Mouse (Mus musculus): ENCODE data around the gene Rbm20. TPM values are rescaled to one million over a fixed set of nuclear protein-coding genes. Genes with fewer than 3 reads are reported as not detected.
A peak's percentile ranks its signal among the peaks of the same experiment; 100 is the strongest.

The Rbm20 gene
- total and polyA plus RNA-seq, 2 experiments from 2014 or later = 0.86 to 1.9 TPM

GRCm38 (mm10) chr19:53668821-53669220 is 8.3 kb upstream of the Rbm20 start:
- ATAC-seq = no peak
- no peak for DNase-seq (ENCODE audit: low spot score)
- Histone ChIP-seq H3K9ac (replicated peaks; ENCODE audit: low read length) (no peak overlapping the region), H3K4me3 (ENCODE audit: low read length) (no peak overlapping the region), H3K4me2 (ENCODE audit: low read depth, low read length) (no peak overlapping the region), H3K27ac (no peak overlapping the region), H3K4me1 (ENCODE audit: insufficient read depth, low read length) (no peaks in the 10 kb centered on the region), H3K27me3 (ENCODE audit: insufficient read depth, low read length) (0 out of 2 replicates have a peak, but pooled peaks cover 5% of the 10 kb centered on the region), H3K9me3 (ENCODE audit: low read length) (no peaks in the 10 kb centered on the region), H3K36me3 (ENCODE audit: insufficient read depth, low read length) (no peaks in the 10 kb centered on the region)
- TF ChIP-seq CTCF (IDR thresholded peaks at IDR 0.05; ENCODE audit: low read depth) = no peak
- 89% methylated on average over 7 of the region's 7 CpGs for WGBS

- no peak for DNase-seq (ENCODE audit: low spot score)
- H3K4me1 ChIP-seq (ENCODE audit: insufficient read depth, low read length) = no peaks in the 10 kb centered on the region
- H3K27me3 ChIP-seq (ENCODE audit: insufficient read depth, low read length) = peaks cover 10% of the 10 kb centered on the region; the same call in 1 of the 2 replicates
- no peak overlapping the region for H3K4me2 ChIP-seq (ENCODE audit: low read depth, low read length)
- peak; percentile 35; the same call in 1 of the 2 replicates for ATAC-seq
- no peak overlapping the region for H3K4me3 ChIP-seq (ENCODE audit: low read length)
- no peak overlapping the region for H3K27ac ChIP-seq
- WGBS = 51% methylated on average over 12 of the region's 12 CpGs
- no peaks in the 10 kb centered on the region for H3K9me3 ChIP-seq (ENCODE audit: low read length)
- no peak for TF ChIP-seq CTCF (IDR thresholded peaks at IDR 0.05; ENCODE audit: low read depth)
- H3K36me3 ChIP-seq (ENCODE audit: insufficient read depth, low read length) = no peaks in the 10 kb centered on the region
- H3K9ac ChIP-seq (replicated peaks; ENCODE audit: low read length) = no peak overlapping the region
Measured at GRCm38 (mm10) chr19:53670625-53671141, 6.4 kb upstream of the Rbm20 start.

- ATAC-seq = no peak
- DNase-seq (ENCODE audit: low spot score) = no peak
- no peak overlapping the region for H3K9ac ChIP-seq (replicated peaks; ENCODE audit: low read length)
- no peak overlapping the region for H3K4me3 ChIP-seq (ENCODE audit: low read length)
- H3K4me1 ChIP-seq (ENCODE audit: insufficient read depth, low read length) = no peaks in the 10 kb centered on the region
- no peak overlapping the region for H3K27ac ChIP-seq
- H3K27me3 ChIP-seq (ENCODE audit: insufficient read depth, low read length) = peaks cover 10% of the 10 kb centered on the region; the same call in 1 of the 2 replicates
- no peak overlapping the region for H3K4me2 ChIP-seq (ENCODE audit: low read depth, low read length)
- no peaks in the 10 kb centered on the region for H3K36me3 ChIP-seq (ENCODE audit: insufficient read depth, low read length)
- no peak for TF ChIP-seq CTCF (IDR thresholded peaks at IDR 0.05; ENCODE audit: low read depth)
- no peaks in the 10 kb centered on the region for H3K9me3 ChIP-seq (ENCODE audit: low read length)
- WGBS = 52% methylated on average over 3 of the region's 3 CpGs
Measured at GRCm38 (mm10) chr19:53671432-53671831, 5.7 kb upstream of the Rbm20 start.

GRCm38 (mm10) chr19:53674131-53674925 is 2.8 kb upstream of the Rbm20 start:
- H3K9ac ChIP-seq (replicated peaks; ENCODE audit: low read length) = no peak overlapping the region
- 46% methylated on average over 9 of the region's 9 CpGs for WGBS

GRCm38 (mm10) chr19:53676228-53676627 is 878 bp upstream of the Rbm20 start:
- TF ChIP-seq CTCF (IDR thresholded peaks at IDR 0.05; ENCODE audit: low read depth) = no peak
- DNase-seq (ENCODE audit: low spot score) (no peak), ATAC-seq (no peak)
- Histone ChIP-seq H3K36me3 (ENCODE audit: insufficient read depth, low read length) (no peaks in the 10 kb centered on the region), H3K9ac (replicated peaks; ENCODE audit: low read length) (no peak overlapping the region; the same call in 1 of the 2 replicates), H3K9me3 (ENCODE audit: low read length) (no peaks in the 10 kb centered on the region), H3K27ac (no peak overlapping the region), H3K4me1 (ENCODE audit: insufficient read depth, low read length) (no peaks in the 10 kb centered on the region), H3K4me3 (ENCODE audit: low read length) (peak overlapping the region; percentile 63), H3K27me3 (ENCODE audit: insufficient read depth, low read length) (peaks cover 15% of the 10 kb centered on the region), H3K4me2 (ENCODE audit: low read depth, low read length) (peak overlapping the region; percentile 100)
- 3% methylated on average over 26 of the region's 26 CpGs for WGBS

More at GRCm38 (mm10) chr19:53674131-53674925, 2.8 kb upstream of the Rbm20 start:
- Histone ChIP-seq H3K27ac (no peak overlapping the region), H3K36me3 (ENCODE audit: insufficient read depth, low read length) (no peaks in the 10 kb centered on the region), H3K27me3 (ENCODE audit: insufficient read depth, low read length) (peaks cover 15% of the 10 kb centered on the region), H3K4me1 (ENCODE audit: insufficient read depth, low read length) (no peaks in the 10 kb centered on the region), H3K9me3 (ENCODE audit: low read length) (no peaks in the 10 kb centered on the region), H3K4me2 (ENCODE audit: low read depth, low read length) (no peak overlapping the region), H3K4me3 (ENCODE audit: low read length) (no peak overlapping the region)
- DNase-seq (ENCODE audit: low spot score) (no peak), ATAC-seq (no peak)
- TF ChIP-seq CTCF (IDR thresholded peaks at IDR 0.05; ENCODE audit: low read depth) = no peak

GRCm38 (mm10) chr19:53679194-53679593 is 2.1 kb downstream of the Rbm20 start:
- Histone ChIP-seq H3K9me3 (ENCODE audit: low read length) (no peaks in the 10 kb centered on the region), H3K4me3 (ENCODE audit: low read length) (no peak overlapping the region), H3K36me3 (ENCODE audit: insufficient read depth, low read length) (no peaks in the 10 kb centered on the region), H3K27me3 (ENCODE audit: insufficient read depth, low read length) (peaks cover 7% of the 10 kb centered on the region), H3K9ac (replicated peaks; ENCODE audit: low read length) (no peak overlapping the region), H3K4me2 (ENCODE audit: low read depth, low read length) (no peak overlapping the region), H3K27ac (no peak overlapping the region), H3K4me1 (ENCODE audit: insufficient read depth, low read length) (no peaks in the 10 kb centered on the region)
- DNase-seq (ENCODE audit: low spot score) (no peak), ATAC-seq (no peak)
- TF ChIP-seq CTCF (IDR thresholded peaks at IDR 0.05; ENCODE audit: low read depth) = no peak
- 93% methylated on average over 9 of the region's 9 CpGs for WGBS

GRCm38 (mm10) chr19:53679981-53680380 is 2.9 kb downstream of the Rbm20 start:
- no peak overlapping the region for H3K4me3 ChIP-seq (ENCODE audit: low read length)
- H3K4me2 ChIP-seq (ENCODE audit: low read depth, low read length) = no peak overlapping the region
- 88% methylated on average over 7 of the region's 7 CpGs for WGBS
- H3K4me1 ChIP-seq (ENCODE audit: insufficient read depth, low read length) = no peaks in the 10 kb centered on the region
- ATAC-seq (no peak), DNase-seq (ENCODE audit: low spot score) (no peak)
- H3K27me3 ChIP-seq (ENCODE audit: insufficient read depth, low read length) = peaks cover 5% of the 10 kb centered on the region
- H3K36me3 ChIP-seq (ENCODE audit: insufficient read depth, low read length) = no peaks in the 10 kb centered on the region
- H3K9me3 ChIP-seq (ENCODE audit: low read length) = no peaks in the 10 kb centered on the region
- TF ChIP-seq CTCF (IDR thresholded peaks at IDR 0.05; ENCODE audit: low read depth) = no peak
- no peak overlapping the region for H3K9ac ChIP-seq (replicated peaks; ENCODE audit: low read length)
- no peak overlapping the region for H3K27ac ChIP-seq
